Mouse (Mus musculus) cerebral cortex, adult 2 months (tissue): ENCODE measurements around the gene Olfr315.

Experiments
- WGBS: fragments of 180-500 bp; shearing (Covaris S2); methylation state at CpG from one replicate; pipeline ENCODE4 v1.1.7; 2018; 5-methylcytosine and 5-hydroxymethylcytosine counted together

Gene Olfr315

GRCm38 (mm10) chr11:58815676-58816075, 42.7 kb downstream of the Olfr315 start:
- 93% methylated on average over 1 of the region's 1 CpGs for WGBS

DNA sequence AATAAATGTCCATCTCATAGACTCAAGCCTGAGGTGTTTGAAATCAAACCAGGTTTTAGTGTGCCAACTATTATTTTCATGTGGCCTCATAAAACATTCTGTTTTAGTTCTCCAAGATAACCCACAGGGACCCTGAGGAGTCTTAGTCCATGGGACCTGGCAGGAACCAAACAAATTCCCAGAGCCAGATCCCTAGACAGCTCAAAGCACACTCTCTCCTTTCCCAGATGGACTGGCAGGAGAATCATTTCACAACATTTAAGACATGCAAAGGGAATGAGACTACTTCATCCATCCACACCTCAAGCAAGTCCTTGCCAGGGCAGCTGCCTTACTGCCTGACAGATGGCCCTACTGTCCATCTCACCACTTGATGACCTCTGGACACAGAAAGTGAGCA, 55.9 kb downstream of the Olfr315 start, which contains the start of gene Olfr312:
Gene Olfr312 (plus strand): TSS at position 301 of the 400 bp plus-strand sequence.

DNA sequence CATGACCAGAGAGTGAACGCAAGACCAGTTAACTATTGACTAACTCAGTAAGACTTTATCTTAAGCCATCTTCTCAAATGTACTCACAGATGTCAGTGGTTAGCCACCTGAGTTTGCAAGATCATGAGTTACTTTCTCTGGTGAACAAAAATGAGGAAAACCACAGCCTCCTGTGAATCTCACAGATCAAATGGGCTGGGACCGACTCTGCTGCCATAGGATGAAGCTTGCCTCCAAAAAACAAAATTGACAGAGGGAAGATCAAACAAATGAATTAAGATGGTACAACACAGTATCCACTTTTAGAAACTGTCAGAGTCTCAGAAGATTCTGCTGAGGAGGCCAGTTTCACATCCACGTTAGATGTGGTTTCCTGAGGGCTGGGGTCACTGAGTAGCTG, 56.8 kb downstream of the Olfr315 start:
- WGBS = 86% methylated on average over 3 of the region's 3 CpGs
